29 mouse cellular contexts compared by ENCODE assay signal in genomic region chr9:121547431-121547830, GRCm38 (mm10). TPM values are rescaled to one million over a fixed set of nuclear protein-coding genes. Genes with fewer than 3 reads are reported as not detected.
"Had no signal": no experiment of that assay in that cellular context is flagged by ENCODE, and none has a peak within 500 bp of the region (broad histone marks: within the 10 kb centered on the region; RNA-seq: fewer than 3 reads in every experiment).

No protein-coding gene starts in this region.

- H3K4me2 ChIP-seq: heart, embryonic 11.5 days; heart, embryonic 13.5 days; heart, embryonic 15.5 days; hindbrain, embryonic 13.5 days; hindbrain, embryonic 15.5 days; kidney, embryonic 15.5 days; limb, embryonic 12.5 days; liver, embryonic 11.5 days; liver, embryonic 13.5 days; liver, embryonic 15.5 days had no signal

- H3K4me3 ChIP-seq: gastrocnemius, adult 2 months; heart, adult 2 months; heart, embryonic 13.5 days; heart, embryonic 15.5 days; hindbrain, embryonic 13.5 days; hindbrain, embryonic 15.5 days; kidney, embryonic 15.5 days; left cerebral cortex, adult 2 months; limb, embryonic 10.5 days; limb, embryonic 12.5 days; liver, embryonic 13.5 days; liver, embryonic 15.5 days had no signal

- H3K27me3 ChIP-seq: heart, embryonic 13.5 days; heart, embryonic 15.5 days; hindbrain, embryonic 13.5 days; hindbrain, embryonic 15.5 days; kidney, embryonic 15.5 days; limb, embryonic 12.5 days; liver, embryonic 13.5 days; liver, embryonic 15.5 days had no signal

- ATAC-seq: hindbrain, postnatal 0 days; liver, postnatal 0 days had no signal

- H3K27ac ChIP-seq: gastrocnemius, adult 2 months; heart, adult 2 months; heart, embryonic 13.5 days; heart, embryonic 15.5 days; hindbrain, embryonic 13.5 days; hindbrain, embryonic 15.5 days; hindbrain, postnatal 0 days; kidney, embryonic 15.5 days; kidney, postnatal 0 days; left cerebral cortex, adult 2 months; limb, embryonic 10.5 days; limb, embryonic 12.5 days; liver, embryonic 13.5 days; liver, embryonic 15.5 days had no signal

- H3K36me3 ChIP-seq: heart, embryonic 13.5 days; heart, embryonic 15.5 days; hindbrain, embryonic 13.5 days; hindbrain, embryonic 15.5 days; kidney, embryonic 15.5 days; limb, embryonic 10.5 days; limb, embryonic 12.5 days; liver, embryonic 13.5 days; liver, embryonic 15.5 days had no signal

- H3K9ac ChIP-seq: heart, embryonic 13.5 days; heart, embryonic 15.5 days; hindbrain, embryonic 13.5 days; hindbrain, embryonic 15.5 days; kidney, embryonic 15.5 days; limb, embryonic 12.5 days; liver, embryonic 13.5 days; liver, embryonic 15.5 days; liver, postnatal 0 days had no signal

- H3K4me1 ChIP-seq: heart, embryonic 13.5 days; heart, embryonic 15.5 days; hindbrain, embryonic 13.5 days; hindbrain, embryonic 15.5 days; kidney, embryonic 15.5 days; liver, embryonic 15.5 days had no signal

- DNase-seq: gastrocnemius, adult 2 months; gastrocnemius, postnatal 10 days; gastrocnemius, postnatal 25 days; heart, adult 2 months; heart, postnatal 14 days; heart, postnatal 36 days; kidney, adult 11 months; kidney, adult 2 months; kidney, adult 9 months; kidney, postnatal 14 days; kidney, postnatal 36 days; layer of hippocampus, adult 9-11 months; liver; liver, embryonic 13.5 days; liver, postnatal 0 days had no signal

- H3K9me3 ChIP-seq: heart, embryonic 13.5 days; heart, embryonic 15.5 days; hindbrain, embryonic 13.5 days; hindbrain, embryonic 15.5 days; kidney, embryonic 15.5 days; limb, embryonic 10.5 days; limb, embryonic 12.5 days; liver, embryonic 13.5 days; liver, embryonic 15.5 days had no signal

RNA-seq across cellular contexts. Expression of gene Cck, which starts 51.9 kb away (rescaled TPM):
- total RNA-seq: gastrocnemius, adult 2 months; heart, adult 2 months; heart, postnatal 36 days; hematopoietic stem cell, adult 5-6 weeks had no signal
- polyA plus RNA-seq: liver, postnatal 0 days had no signal
